Mouse (Mus musculus) spleen, postnatal 14 days (tissue): ENCODE data around the gene 2410002F23Rik.
"Not testable (repeated sequence)": the region's sequence is repeated elsewhere in the genome, so short reads cannot be mapped to it uniquely, and the experiment has no call there.

ENCODE experiments used
- DNase-seq, 2 experiments: peaks; one replicate each; pipeline ENCODE4 v3.0.0; 2021 to 2022; ENCODE audit warnings: low spot score in 2 of 2

Gene 2410002F23Rik

DNA sequence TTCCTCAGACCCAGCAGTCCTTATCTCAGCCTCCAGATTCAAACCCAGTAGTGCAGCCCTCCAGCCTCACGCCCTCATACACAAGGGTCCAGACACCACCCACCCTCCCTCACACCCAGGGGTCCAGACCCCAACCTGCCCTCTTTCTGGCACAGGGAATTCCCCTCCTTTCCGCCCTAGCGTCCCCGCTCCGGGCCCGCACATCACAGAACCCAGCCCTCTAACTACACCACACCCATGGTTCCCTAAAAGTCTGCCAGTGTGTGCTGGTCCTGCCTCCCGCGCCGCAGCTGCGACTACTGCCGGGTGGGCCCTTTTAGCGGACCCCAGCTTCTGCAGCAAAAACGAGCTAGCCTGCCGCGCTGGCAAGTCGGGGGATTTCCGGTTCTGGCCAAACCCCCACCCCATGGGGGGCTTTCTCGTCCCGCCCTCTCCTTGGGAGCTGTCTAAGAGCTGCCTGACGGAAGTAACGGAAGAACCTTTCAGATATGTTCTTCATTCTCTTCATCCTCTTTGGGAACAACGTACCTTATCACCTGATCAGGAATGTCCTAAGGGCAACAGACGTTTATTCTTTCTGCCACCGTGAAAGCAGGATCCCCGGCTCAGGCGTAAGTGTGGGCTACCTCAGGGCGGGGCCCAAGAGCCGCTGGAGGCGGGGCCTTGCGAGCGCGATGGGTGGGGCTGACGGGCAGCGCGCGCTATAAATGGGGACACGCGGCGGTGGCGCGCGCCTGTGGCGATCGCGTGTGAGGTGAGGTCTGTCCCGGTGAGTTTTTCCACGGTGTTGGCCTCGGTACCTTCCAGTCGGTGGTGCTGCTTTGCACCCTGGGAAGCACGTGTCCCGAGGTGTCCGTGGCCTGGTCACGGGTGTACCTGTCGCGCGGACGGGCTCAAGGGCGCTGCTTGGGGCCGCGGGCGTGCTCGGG, at the start of gene 2410002F23Rik, which contains the start of gene 1700028J19Rik:
Gene 2410002F23Rik, plus strand, starts transcription at position 668 of the 929 bp plus-strand sequence.
Gene 1700028J19Rik, minus strand, starts transcription at position 641 of the 929 bp plus-strand sequence.
- peak; percentile 83 to 88 for DNase-seq

DNA sequence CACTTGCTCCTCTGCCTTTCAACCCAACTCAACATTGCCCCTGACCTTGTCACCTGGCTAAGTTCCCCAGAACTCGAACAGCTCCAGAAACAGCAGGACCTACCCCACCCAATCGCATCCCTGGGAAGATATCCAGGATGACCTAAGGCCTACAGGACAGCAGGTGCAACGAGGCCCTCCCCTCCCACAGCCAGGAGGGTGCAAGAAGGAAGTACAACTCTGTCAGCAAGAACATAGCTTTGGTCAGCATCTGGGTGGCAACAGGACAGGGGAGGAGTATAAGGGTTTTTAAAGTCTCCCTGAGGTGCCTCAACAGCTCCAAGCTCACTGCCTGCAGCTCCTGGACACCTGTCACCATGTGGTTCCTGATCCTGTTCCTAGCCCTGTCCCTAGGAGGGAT, 48.6 kb upstream of the 2410002F23Rik start, which contains the start of gene Klk1b3:
Gene Klk1b3, plus strand, starts transcription at position 301 of the 400 bp plus-strand sequence.
- no peak for DNase-seq

DNA sequence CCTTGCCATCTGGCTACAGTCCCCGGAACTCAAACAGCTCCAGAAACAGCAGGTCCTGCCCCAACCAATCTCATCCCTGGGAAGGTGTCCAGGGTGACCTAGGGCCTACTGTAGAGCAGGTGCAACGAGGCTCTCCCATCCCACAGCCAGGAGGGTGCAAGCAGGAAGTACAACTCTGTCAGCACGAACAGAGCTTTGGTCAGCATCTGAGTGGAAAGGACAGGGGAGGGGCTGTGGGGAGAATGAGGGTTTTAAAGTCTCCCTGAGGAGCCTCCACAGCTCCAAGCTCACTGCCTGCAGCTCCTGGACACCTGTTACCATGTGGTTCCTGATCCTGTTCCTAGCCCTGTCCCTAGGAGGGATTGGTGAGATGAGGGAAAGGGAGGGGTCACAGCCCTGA, 39.4 kb upstream of the 2410002F23Rik start, which contains the start of gene Klk1b4:
Gene Klk1b4, plus strand, starts transcription at position 301 of the 400 bp plus-strand sequence.
- not testable (repeated sequence) for DNase-seq

DNA sequence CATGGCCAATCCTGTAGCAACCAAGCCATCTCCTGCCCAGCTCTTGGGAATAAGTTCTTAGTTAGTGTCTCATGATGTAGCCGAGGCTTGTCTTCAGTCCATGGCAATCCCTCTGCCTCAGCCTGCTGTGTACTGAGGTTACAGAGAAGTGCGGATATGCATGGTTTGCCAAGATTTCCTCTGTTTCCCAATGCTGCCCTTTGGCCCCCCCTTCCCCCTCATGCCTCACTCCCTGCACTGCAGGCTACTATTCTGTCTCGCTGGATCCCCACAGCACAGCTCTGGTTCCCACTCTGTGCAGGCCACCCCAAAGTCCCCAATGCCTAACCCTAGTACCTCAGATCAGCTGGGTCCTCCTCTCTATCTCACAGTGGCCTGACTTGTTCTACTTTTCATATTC, 38.2 kb upstream of the 2410002F23Rik start:
- DNase-seq = no peak

DNA sequence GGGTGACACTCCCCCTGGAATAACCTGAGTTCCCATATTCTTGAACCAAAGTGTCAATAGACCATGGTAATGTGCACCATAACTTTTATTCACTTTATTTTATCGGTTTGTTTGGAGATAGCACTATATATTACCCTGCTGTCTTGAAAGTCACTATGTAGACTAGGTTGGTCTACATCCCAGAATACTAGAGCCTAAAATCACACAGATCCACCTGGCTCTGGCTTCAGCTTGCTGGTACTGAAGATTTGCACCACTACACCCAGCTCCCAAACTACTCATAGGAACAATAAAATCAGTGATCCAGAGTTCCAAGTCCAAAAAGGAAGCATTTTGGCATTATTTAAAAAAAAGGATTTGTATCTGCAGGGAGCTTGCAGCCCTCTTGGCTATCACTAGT, 30.9 kb upstream of the 2410002F23Rik start, which contains the start of gene Klk1b5:
Gene Klk1b5, plus strand, starts transcription at position 301 of the 400 bp plus-strand sequence.
- no peak for DNase-seq

DNA sequence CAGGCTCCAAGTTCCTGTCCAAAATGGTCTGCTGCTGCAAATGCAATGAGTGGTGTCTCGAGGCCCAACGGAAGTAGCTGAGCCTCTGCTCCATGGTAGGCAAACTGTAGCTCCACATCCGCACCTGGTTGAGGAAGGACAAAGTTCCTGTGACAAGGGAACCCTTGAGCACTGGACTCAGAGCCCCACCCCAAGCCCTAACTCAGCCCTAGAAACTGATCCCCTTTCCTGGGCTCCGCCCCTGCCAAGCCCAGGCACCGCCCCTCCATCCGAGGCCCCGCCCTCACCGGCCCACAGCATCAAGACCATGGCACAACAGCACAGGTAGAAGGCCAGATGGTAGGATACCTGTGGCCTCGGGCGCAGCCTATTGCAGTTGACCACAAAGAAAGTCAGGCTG, 24.9 kb upstream of the 2410002F23Rik start:
- not testable (repeated sequence) for DNase-seq

DNA sequence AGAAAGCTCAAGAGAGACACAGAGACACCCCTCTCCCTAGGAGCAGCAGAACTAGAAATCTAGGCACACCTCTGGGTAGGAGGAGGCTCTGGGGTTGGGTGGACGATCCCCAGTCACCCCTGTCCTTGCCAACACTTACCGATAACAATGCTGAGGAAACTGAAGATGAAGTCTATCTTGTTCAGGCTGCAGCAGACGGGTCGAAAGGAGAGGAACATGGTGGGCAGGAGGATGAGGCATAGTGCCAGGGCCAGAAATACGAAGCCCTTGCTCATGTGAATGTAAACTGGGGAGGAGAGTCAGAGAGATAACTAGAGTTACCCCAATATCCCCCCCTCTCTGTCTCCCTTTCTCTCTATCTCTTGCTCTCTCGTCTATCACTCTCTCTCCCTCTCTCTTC, 24.2 kb upstream of the 2410002F23Rik start:
- not testable (repeated sequence) for DNase-seq

DNA sequence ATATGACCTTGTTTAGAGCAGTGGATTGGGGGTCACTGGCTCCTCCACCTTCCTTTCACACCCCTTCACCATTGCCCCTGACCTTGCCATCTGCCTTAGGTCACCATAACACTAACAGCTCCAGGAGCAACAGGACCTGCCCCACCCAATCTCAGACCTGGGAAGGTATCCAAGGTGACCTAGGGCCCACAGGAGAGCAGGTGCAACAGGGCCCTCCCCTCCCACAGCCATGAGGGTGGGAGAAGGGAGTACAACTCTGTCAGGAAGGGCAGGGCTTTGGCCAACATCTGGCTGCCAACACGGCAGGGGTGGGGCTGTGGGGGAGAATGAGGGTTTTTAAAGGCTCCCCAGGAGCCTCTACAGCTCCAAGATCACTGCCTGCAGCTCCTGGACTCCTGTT, 21.4 kb upstream of the 2410002F23Rik start, which contains the start of gene Klk1:
Gene Klk1, plus strand, starts transcription at position 285 of the 400 bp plus-strand sequence.
- DNase-seq = no peak

DNA sequence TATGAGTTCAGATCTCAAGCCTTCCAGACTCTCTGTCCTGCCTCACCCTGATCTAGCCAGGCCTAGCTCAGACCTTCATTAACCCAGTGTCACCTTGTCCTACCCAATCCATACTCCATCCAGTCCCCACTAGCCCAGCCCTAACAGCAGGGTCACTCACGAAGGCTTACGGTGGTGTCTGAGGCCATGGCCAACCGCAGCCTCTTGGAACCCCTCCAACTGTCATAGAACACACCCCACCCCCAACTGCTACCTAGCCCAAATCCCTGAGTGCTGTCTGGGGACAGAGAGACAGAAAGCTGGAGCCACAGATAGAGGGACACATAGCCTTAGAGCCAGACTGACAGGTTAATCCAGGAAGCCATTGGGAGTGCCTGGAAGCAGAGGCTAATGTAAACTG, 10.6 kb upstream of the 2410002F23Rik start, which contains the start of gene Gm36864:
Gene Gm36864, plus strand, starts transcription at position 269 of the 400 bp plus-strand sequence.
- no peak for DNase-seq

DNA sequence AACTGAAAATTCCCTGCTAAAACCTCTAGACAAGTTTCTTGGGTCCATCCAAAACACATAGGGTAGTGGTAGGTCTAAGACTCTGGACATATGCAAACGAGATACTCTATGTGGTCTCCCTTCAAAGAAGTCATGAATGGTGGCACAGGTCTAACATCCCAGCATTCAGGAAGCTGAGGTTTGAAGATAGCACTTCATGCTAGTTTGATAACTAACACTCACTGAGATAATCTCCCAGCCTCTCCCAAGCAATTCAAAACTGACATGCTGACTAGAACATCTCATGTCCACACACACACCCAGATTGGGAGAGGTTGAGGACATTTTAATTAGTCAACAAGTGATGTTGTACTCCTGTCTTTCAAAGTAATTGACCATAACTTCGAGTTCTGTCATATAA, 6.6 kb upstream of the 2410002F23Rik start:
- DNase-seq = no peak

DNA sequence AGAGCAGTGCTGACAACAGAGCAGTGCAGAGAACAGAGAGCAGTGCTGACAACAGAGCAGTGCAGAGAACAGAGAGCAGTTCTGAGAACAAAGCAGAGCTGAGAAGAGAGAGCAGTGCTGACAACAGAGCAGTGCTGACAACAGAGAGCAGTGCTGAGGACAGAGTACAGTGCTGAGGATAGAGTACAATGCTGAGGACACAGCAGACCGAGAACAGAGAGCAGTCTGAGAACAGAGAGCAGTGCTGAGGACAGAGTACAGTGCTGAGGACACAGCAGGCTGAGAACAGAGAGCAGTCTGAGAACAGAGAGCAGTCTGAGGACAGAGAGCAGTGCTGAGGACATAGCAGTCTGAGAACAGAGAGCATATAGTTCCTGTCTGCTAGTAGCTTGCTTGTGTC, 5.8 kb upstream of the 2410002F23Rik start:
- DNase-seq = no peak

DNA sequence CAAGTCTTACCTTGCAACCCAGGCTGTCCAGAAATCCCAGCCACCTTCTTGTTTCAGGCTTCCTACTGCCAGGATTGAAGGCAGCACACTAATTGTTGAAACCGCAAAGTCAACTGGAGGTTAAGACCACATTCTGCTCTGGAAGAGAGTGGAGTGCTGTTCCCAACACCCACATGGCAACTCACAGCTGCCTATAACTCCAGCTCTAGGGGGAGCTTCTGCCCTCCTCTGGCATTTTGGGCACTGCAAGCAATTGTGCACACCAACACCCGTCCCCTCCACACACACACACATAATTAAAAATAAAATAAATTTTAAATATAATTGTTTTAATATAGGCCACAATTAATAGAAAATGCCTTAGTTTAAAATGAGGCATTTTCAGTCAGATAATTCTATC, 5.4 kb upstream of the 2410002F23Rik start:
- no peak for DNase-seq

DNA sequence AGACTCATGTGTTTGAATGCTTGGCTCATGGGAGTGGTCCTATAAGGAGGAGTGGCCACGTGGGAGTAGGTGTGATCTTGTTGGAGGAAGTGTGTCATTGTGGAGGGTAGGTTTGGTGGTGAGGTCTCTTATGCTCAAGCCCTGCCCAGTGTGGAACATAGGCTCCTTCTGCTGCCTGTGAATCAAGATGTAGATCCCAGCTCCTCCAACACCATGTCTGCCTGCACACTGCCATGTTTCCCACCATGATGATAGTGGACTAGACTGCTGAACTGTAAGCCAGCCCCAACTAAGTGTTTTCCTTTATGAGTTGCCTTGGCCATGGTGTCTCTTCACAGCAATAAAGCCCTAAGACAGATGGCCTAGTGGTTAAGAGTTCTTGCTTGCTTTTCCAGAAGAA, 2.4 kb upstream of the 2410002F23Rik start:
- no peak for DNase-seq

DNA sequence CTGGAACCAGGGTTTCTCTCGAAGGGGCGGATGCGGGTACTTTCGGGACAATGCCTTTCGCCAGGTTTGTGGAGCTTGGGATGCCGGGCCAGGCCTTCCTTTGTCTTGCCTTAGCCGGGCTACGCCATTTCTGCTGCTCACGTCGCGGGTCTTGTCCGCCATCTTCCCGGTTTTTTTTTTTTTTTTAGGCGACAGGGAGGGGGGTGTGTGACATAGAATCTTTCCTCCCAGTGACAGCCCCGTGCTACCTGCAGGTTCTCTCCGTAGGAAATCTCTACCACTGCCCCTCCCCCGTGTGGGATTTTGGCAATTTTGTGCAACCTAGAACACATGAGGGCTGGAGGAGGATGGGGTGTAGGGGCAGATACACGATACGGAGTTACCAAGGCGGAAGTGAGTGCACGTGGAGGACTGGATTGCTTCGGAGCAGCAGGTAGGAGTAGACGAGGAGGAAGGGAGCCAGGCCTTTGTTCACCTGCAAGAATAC, 505 bp downstream of the 2410002F23Rik start:
- no peak for DNase-seq

DNA sequence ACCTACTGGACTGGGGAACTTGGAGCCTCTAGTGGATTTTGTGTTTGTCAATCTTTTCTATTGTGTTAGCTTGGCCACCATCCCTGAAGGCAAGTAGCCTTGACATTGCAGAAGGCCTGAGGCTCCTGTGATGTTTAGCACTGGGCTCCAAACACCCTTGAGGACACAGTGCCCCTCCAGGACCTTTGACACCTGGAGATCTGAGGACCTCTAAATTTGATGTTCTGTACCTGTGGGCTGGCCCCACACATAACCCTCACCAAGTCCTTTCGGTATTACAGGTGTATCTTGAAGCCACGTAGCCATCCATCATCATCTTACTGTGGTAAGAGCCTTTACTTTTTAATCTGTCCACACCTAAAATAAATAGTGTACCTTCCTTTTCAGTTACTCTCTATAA, 1.4 kb downstream of the 2410002F23Rik start:
- DNase-seq = no peak

DNA sequence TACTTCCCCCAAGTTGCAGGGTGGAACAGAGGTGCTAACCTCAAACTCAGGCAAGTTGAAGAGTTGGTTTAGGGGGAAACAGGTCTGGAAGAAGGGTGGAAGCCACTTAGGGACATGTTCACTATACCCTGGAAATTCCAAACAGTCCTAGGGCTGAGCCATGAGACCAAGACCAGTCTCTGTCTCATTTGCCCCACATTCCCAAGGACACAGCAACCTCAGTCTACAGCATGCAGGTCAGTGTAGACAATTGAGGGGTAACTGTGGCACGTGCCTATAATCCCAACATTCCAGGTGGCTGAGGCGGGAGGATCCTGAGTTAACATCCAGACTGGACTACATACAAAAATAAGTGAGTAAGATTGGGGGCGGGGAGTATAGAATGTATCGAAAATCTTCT, 2.7 kb downstream of the 2410002F23Rik start:
- DNase-seq = no peak

DNA sequence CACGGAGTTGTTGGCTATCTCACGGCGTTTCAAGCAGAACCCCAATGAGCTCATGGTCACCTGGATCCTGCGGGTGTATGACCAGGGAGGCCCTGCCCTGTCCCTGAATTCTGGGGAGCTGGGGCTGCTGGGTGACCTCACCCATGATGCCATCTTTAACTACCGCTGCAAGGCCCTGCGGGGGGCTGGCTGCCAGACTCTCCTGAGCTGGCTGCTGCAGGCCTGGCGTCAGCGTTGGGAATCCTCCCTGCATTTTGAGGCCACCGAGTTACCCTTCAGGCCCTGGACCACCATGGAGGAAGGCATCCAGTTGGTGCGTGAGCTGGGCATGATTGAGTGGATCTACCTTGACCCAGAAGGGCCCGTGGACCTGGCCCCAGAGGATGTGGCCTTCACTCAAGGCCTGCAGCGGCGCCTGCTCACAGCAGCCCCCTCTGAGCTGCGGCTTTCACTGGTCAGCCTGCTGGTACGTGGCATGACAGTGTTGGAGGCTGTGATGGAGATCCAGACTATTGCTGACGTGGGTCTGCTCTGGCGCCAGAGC, 4.3 kb downstream of the 2410002F23Rik start:
- not testable (repeated sequence) for DNase-seq

DNA sequence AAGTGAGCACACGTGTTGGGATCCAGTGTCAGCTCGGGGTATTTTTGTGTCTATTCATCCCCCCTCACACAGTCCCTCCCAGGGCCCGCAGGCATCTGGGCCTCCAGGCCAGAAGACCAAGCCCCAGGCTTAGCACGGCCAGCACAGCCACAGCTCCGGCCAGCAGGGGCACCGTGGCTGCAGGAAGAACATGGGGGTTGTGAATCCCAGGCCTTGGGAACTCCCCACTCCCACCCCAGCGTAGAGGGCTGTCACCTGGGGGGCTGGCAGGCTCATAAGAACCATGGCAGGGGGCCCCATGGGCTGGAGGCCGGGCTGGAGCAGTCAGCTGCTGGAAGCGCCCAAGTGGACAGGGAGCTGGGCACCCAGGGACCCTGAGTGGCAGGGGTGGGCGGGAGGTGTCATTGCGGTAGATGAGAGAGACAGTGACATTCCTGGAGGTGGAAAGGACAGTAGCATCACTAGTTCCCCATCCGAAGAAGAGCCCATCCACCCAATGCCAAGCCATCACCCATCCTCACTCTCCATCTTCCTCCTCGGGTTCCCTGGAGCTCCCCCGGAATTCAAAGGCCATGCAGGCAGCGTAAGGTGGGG, 6.6 kb downstream of the 2410002F23Rik start:
- DNase-seq = no peak

DNA sequence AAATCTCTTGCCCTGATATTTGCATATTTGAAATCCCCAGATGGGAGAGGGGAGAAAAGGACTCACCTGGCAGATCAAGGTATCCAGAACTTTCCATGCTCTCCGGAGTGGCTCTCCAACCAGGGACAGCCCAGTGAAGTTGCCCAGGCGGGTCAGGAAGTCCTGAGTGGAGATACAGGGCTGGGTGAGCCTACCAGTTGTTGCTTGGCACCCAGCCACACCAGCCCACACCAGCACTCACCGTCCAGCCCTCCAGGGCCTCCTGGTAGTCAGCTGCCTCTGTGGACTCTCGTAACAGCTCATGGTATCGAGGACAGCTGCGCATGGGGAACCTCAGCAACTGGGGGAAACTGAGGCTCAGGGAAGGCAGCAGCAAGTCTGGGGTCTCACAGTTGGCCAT, 8.4 kb downstream of the 2410002F23Rik start:
- no peak for DNase-seq

DNA sequence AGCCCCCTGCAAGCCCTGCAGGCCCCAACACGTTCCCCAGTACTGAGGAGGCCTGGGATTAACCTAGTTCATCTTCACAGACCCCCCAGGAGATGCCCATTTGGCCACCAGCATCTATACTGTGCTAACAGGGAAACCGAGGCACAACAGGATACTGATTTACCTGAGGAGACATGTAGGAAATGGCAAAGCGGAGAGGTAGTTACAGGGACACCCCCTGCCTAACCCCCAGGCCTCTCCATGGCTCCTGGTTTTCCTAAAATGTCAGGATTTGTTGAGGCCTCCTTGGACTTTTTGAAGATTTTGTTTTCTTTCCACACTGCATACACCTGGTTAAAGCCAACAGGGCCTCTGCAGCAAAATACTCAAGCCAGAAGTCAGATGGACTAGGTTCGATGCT, 10.8 kb downstream of the 2410002F23Rik start, which contains the start of gene Acp4:
Gene Acp4, minus strand, starts transcription at position 101 of the 400 bp plus-strand sequence.
- no peak for DNase-seq

DNA sequence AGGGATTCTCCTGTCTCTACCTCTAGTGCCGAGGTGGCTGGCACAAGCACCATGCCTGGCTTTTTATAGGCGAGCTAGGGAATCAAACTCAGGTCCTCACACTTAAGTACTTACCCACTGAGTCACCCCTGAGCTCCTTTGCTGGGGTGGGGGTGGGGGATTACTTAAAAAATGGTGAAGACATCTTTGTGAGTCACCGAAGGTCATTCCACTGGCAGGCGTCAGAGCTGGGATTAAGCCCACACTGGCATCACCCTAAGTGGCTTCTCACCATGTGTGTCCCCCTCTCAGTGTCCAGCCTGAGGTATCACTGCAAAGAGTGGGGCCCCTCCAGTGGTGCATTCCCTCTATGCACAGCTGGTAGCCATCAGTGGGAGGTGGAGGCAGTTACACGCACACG, 13.9 kb downstream of the 2410002F23Rik start:
- DNase-seq = no peak

DNA sequence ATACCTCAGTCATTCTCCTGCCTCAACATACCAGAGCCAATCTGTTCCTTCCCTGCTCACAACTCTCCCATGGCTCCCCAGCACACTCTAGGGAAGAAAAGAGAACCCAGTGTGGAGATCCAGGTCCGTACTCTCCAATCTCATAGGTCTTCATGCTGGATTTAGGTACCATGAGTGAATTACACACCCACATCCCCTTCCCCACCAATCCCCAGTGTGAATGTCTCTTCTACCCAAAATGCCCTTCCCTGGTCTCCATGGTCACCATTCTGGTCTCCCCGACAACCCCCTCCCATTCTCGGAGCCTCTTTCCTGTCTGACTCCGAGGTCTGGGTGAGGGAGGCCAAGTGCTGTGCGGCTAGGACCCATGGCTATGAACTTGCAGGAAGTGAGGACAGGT, 14.6 kb downstream of the 2410002F23Rik start, which contains the start of gene Gm15517:
Gene Gm15517, plus strand, starts transcription at position 301 of the 400 bp plus-strand sequence.
- no peak for DNase-seq
